Mouse (Mus musculus) brown adipose tissue, adult 24 weeks (tissue): ENCODE measurements at regions not wholly inside any gene's neighbourhood (a gene's known extent, or its start where the extent isn't known, plus 50 kb on each side); places are given as distances from the start of the nearest gene placed in this dataset.
A peak's percentile ranks its signal among the peaks of the same experiment; 100 is the strongest.

Source experiments
- H3K27ac ChIP-seq: fragments of 200-500 bp; replicated peaks from 2 replicates; pipeline ENCODE4 v1.5.1; 2012; ENCODE audit warnings: low read depth, mild to moderate bottlenecking, low read length
- H3K4me1 ChIP-seq: fragments of 200-500 bp; 2 replicates; pipeline ENCODE4 v1.6.1; 2012; ENCODE audit warnings: low read length, mixed read lengths; ENCODE audit not compliant: control insufficient read depth, insufficient read depth, insufficient read length
- H3K4me3 ChIP-seq: fragments of 200-500 bp; 2 replicates; pipeline ENCODE4 v1.5.1; 2012; ENCODE audit warnings: low read depth, mild to moderate bottlenecking, low read length, moderate library complexity; ENCODE audit not compliant: insufficient read depth

DNA sequence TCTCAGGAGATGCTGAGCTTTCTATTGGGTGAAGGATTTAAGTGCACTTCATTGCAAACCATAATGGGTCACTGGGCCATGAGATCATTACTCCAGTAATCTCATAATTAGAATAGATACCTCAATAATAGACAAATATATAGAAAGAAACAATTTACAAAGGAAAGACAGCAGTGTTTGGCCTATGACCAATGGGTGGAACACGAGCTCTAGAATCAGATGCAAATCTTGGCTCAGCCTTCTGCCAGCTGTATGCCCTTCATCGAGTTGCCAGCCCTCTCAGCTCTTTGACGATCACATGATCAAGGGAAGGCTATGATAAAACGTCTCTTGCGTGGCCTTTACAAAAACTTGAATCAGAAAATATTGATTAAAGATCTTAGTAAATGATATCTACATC is 92.9 kb upstream of the Dapk1 start:
- Histone ChIP-seq H3K4me3 (peak overlapping the region; percentile 46; the same call in 1 of the 2 replicates), H3K27ac (peak overlapping the region; percentile 53; the same call in 1 of the 2 replicates), H3K4me1 (no peaks in the 10 kb centered on the region)

DNA sequence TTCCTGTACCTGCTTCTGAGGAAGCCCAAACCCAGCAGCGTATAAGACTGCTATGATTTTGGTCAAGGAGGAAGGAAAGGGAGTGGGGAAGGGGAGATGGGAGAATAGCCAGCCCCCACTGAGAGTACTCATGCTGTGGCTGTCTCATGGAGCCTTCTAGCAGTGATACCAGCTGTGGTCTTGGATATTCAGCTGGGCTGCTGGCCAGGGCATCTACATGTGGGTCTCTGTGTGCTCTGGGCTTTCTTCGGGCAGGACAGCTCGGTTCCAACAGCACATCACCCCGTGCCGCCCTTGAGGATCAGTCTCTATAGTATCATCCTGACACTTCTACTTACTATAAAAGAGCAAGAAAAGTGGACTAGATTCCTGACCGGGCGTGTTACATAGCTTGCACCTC is 90.6 kb upstream of the Dapk1 start:
- no peak overlapping the region for H3K4me3 ChIP-seq
- H3K27ac ChIP-seq: no peak overlapping the region
- no peaks in the 10 kb centered on the region for H3K4me1 ChIP-seq

DNA sequence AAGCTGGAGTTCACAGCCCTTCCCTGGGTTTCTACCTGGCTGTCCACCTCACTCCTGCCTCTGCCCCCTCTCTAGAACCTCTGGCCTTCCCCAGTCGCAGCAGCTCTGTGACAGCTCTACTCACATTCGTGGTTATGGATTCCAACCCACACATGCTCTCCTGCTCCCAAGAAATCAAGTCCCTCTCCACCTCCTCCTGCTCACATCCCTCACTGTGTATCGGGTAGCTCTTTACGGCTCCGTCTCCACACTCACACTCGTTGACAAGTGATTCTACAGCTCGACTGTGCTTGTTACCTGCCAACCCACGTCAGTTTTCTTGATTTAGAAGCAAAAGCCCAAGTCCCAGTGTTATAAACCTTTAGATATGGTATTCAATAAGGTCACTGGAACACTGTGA is 90.1 kb upstream of the Dapk1 start:
- no peaks in the 10 kb centered on the region for H3K4me1 ChIP-seq
- no peak overlapping the region for H3K27ac ChIP-seq
- no peak overlapping the region for H3K4me3 ChIP-seq

DNA sequence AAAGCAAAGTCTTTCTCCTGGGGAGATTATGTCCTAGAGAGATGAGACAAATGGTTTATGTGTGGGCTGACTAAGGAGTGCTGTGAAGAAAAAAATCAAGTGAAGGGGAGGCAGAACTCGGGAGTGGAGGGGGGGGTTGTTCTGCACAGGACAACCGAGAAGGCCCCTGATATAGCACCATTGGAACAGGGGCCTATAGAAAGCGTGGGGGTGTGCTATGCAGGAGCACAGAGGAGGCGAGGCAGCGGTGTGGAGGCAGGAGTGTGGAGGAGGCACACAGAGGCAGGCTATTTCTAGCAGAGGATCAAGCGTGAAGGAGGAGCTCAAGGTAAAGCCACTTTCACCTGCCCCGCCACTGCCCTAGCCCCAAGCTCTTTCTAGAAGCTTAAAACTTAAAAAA is 88.0 kb upstream of the Dapk1 start:
- H3K4me3 ChIP-seq: no peak overlapping the region
- H3K27ac ChIP-seq: no peak overlapping the region

DNA sequence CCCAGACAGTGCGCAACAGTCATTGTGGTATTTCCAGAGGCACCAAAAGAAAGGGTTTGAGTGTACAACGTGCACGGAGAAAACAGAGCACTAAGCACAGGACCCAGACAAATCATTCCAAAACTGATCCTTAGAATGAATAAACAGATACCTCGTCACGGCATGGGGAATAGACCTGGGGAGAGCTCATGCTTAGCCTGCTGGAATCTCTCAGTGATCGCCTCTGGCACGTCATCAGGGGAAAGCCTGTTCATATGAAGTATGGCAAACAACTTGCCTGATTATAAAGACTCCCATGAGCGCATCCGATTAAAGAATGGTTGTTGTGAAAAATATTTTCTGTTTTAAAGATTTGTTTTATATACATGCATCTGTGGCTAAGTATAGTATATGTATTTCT is 86.9 kb upstream of the Dapk1 start:
- no peaks in the 10 kb centered on the region for H3K4me1 ChIP-seq
- no peak overlapping the region for H3K4me3 ChIP-seq
- H3K27ac ChIP-seq: no peak overlapping the region

More for the DNA sequence above, 88.0 kb upstream of the Dapk1 start:
- no peaks in the 10 kb centered on the region for H3K4me1 ChIP-seq

DNA sequence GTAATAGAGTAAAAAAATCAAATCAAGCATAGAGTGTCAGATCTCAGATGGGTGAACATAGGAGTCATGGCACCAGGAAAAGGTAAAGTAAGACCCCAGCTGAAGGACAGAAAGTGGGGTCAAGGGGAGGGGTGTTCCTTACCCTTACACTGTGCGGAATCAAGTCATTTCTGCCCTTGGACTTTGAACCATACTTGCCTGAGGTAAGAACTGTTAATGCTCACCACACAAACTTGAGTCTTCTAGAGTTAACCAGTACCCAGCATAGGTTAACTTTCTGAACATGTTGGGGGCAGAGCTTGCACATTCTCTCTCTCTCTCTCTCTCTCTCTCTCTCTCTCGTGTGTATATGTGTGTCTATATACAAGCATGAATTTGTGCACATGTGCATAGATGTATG is 83.7 kb upstream of the Dapk1 start:
- Histone ChIP-seq H3K27ac (no peak overlapping the region), H3K4me3 (no peak overlapping the region), H3K4me1 (no peaks in the 10 kb centered on the region)

DNA sequence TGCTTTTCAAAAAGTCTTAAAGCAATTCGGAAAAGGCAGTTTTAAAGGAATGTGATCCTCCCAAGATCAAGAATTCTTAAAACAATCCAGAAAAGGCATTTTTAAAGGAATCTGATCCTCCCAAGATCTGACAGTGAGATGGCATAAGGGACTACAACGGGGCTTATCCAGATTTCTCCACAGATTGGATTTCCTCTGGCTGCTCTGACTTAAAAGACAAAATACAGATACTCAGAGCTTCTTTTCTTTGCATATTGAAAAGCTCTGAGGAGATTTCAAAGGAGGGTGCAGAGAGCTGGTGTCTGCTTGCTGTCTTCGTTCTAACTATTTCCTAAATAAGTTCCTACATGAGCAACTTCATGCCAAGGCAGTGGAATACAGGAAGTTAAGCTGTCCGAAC is 82.0 kb upstream of the Dapk1 start:
- no peak overlapping the region for H3K4me3 ChIP-seq
- H3K4me1 ChIP-seq: no peaks in the 10 kb centered on the region
- no peak overlapping the region for H3K27ac ChIP-seq

DNA sequence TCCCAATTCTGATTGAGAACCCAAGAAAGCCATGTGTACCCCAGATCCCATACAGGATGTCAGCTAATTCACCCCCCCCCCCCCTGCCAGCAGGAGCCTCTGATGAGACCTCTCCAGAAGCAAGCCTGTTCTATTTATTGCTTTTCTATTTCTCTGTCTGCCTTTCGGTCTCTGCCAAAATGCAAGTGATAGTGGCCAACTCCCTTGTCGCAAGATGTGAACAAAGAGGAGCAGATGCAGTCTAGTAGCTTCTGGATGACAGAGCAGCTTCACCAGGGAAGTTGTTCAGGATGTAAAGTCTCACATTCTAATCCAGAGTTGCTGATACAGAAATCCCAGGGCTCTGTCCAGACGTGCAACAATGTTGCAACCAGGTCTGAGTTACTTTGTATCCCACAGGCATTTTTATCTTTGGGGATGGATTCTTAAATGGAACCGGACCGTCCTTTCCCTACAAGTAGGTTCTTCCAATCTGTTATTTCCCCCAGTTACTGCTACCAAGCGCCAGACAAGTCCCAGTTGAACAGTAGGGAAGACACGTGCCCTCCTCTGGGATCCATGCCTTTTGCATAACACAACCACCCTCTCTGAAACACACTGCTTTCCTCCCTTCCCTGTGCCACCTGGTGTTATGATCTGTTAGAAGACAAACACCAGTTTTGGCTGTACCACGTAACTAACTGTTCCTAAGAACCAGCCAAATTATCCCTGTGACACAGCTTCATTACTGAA is 78.9 kb upstream of the Dapk1 start:
- H3K4me1 ChIP-seq: no peaks in the 10 kb centered on the region
- no peak overlapping the region for H3K4me3 ChIP-seq
- H3K27ac ChIP-seq: no peak overlapping the region

DNA sequence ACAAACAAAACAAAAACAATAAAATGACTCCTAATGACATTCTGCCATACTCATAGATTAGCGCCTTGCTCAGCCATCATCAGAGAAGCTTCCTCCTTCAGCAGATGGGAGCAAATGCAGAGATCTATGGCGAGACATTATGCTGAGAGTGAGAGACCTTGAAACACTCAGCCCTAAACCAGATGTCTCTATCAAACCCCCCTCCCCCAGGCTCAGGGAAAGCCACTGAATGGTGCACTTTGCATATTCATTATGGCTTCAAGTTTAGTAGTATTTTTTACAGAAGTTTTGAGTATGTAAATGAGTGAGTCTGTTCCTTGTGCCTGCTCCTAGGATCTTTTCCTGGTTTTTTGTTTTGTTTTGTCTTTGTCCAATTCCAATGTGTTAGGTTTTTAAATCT is 73.9 kb upstream of the Dapk1 start:
- no peak overlapping the region for H3K27ac ChIP-seq
- no peak overlapping the region for H3K4me3 ChIP-seq
- no peaks in the 10 kb centered on the region for H3K4me1 ChIP-seq

DNA sequence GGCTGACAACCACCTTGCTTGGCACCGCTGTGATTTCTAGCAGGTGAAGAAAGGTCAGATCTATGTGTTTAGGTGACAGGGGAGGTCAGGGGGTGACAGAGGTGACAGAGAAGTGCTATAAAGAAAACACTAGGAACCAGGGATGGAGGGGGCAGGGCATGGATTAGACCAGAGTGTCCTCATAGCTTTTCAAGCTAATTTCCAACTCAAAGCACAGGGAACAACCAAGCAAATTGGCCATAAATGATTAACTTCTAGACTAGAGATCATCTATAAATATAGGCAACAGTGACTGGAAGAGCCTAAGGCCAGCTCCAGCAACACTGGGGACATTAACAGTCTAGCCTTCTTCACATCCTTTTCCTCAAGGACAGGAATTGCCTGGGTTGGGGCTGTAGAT is 72.9 kb upstream of the Dapk1 start:
- Histone ChIP-seq H3K4me1 (no peaks in the 10 kb centered on the region), H3K4me3 (no peak overlapping the region), H3K27ac (no peak overlapping the region)

DNA sequence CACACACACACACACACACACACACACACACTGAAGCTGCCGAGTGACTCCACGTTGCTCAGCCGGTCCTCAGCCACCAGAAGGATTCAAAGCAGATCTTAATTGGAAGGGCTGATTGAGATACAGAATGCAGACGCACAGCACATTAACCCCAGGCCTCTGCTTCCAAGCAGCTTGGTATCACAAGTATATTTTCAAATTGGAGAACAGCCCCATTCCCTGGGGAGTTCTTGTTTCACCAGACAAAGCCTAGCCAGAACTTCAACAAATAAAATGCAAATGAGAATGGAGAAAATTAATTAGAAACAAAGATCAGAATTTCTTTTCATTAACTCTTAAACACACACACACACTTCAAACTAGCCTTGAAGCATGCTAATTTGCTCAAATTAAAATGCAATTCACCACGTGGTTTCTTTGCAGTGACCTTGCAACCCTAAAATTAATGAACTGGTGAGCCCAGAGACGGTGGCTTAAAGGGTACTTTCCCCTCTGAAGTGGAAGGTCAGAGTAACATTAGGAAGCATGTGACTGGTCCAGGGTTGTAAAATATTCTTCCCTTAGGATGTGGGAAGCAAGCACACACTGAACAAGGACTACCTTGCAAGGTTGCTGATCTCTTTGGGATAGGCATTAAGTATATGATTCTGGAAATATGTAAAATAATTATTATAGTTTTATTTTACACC is 72.2 kb upstream of the Dapk1 start:
- no peak overlapping the region for H3K4me3 ChIP-seq
- no peaks in the 10 kb centered on the region for H3K4me1 ChIP-seq
- no peak overlapping the region for H3K27ac ChIP-seq

DNA sequence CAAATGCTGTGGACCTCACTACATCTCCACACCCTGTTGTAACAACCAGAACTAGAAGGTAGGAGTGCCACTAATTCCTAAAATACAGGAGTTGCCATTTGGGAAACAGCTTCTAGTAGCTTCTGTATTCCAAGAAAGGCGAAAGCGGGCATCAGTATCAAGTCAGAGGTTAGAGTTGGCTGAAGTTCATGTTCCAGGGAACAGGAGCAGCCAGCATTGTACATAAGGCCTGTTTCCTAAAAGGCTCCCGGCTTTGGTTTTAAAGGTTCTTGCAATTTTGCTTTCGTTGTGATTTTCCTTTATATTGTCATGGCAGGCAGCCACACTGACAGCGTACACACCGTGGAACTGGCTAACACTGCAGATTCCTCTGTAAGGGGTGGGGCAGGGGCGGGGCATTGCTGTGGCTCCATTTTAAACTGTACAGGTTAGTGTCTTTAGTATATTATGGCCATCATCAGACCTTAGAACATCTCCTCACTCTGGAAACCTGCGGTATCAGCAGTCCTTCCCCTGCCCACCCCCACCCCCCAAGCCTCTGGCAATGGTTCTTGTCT is 67.8 kb upstream of the Dapk1 start:
- Histone ChIP-seq H3K4me3 (no peak overlapping the region), H3K27ac (no peak overlapping the region), H3K4me1 (no peaks in the 10 kb centered on the region)

DNA sequence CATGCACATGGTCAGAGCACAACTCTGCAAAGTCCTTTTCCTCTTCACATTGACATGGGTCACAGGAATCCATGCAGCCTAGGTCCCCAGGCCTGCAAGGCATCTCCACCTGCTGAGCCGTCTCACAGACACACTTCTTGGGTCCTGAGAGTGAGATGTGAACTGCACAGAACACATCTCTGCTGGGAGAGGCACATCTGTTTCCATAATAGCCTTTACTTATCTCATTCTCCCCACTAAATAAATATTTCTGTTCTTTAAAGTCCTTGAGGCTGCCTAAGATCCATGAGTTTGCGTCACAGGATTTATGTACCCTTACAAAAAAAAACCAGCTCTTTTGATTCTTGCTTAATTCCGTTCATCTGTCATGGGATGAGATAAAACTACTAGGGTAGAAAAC is 67.2 kb upstream of the Dapk1 start:
- Histone ChIP-seq H3K4me1 (no peaks in the 10 kb centered on the region), H3K4me3 (no peak overlapping the region), H3K27ac (no peak overlapping the region)

DNA sequence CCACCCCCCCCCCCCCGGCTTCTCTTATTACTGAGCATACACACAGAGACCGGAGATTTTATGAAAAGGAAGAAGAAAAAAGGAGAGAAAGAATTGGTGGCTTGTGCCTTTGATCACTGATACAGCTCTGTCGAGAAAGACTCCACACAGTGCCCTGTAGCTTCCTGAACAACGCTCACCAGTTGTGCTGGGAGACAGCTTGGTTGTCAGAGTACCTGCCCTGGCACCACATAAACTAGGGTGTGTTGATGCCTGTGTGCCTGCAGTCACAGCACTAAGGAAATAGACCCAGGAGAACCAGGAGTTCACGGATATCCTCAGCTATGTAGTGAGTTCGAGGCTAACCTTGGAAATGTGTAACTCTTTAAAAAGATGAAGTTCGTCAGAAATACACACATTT is 66.7 kb upstream of the Dapk1 start:
- no peak overlapping the region for H3K27ac ChIP-seq
- no peaks in the 10 kb centered on the region for H3K4me1 ChIP-seq
- H3K4me3 ChIP-seq: no peak overlapping the region

DNA sequence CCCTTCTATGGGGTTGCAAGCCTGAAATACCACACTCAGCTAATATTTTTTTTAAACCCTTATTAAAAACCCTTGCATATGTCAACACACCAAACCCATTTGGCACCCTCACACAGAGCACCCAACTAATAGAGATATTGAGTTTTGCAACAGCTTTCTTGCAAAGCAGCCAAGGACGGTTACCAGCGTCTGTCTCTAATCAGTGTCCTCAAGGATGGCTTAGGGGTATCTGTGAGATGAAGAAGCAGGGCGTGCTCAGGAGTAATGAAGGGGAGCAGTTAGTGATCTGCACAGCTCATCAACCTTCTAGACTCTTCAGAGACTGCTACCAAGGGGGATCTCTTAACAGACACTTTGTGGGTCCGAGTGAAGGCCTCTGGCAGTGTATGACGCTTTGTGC is 65.0 kb upstream of the Dapk1 start:
- Histone ChIP-seq H3K27ac (no peak overlapping the region), H3K4me1 (no peaks in the 10 kb centered on the region), H3K4me3 (no peak overlapping the region)

DNA sequence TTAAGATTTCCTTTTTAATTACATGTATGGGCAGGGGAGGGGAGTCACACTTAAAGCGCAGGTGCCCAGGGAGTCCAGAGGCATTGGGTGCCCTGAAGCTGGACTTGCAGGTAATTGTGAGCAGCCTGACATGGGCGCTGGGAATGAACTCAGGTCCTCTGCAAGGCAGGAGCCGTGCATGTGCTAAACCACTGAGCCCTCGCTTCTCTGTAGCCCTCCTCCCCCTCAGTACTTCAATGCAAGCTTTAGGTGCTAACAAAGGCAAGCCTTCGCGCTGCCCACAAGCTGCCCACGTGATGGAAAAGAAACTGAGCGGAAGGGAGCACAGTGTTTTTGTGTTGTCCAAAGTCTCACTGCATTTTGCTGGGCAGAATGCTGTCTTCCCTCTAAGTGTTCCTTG is 63.6 kb upstream of the Dapk1 start:
- Histone ChIP-seq H3K27ac (no peak overlapping the region), H3K4me3 (no peak overlapping the region), H3K4me1 (no peaks in the 10 kb centered on the region)
